Mouse (Mus musculus): ENCODE data around the gene Tmod3.

GRCm38 (mm10) chr9:75568399-75568798, 8.9 kb upstream of the Tmod3 start:
- TF ChIP-seq CTCF (IDR thresholded peaks at IDR 0.05; ENCODE audit: extremely low read depth, insufficient read depth, insufficient read length, insufficient replicate concordance) (no peak), POLR2A (IDR thresholded peaks at IDR 0.05; ENCODE audit: low read depth, low read length) (no peak)
